In the genomic region with DNA sequence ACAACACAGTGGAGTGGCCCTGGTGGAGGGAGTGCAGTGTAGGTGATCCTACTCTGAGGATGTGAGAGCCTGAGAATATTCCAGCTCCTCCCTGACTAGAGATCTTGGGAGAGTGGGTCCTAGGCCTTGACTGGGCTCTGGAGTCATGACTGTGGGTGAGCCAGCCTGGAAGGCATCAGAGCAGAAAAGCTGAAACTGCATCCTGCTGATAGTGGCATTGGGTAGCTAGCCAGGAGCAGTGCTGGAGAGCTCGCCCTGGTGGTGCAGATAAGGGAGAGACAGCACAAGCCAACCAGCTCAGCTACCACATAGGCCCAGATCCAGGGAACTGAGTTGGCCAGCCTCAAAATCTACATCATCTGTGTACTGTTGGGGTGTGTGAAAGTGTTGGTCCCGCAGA, we compare ENCODE assay signal across 25 mouse cellular contexts. TPM values are rescaled to one million over a fixed set of nuclear protein-coding genes. Genes with fewer than 3 reads are reported as not detected.
A peak's percentile ranks its signal among the peaks of the same experiment; 100 is the strongest.
DNase-seq lines count a peak whose midpoint lies in the region; ATAC-seq lines count a peak whose summit lies in the region.
"Had no signal": no experiment of that assay in that cellular context is flagged by ENCODE, and none has a peak within 500 bp of the region (broad histone marks: within the 10 kb centered on the region; RNA-seq: fewer than 3 reads in every experiment).

No protein-coding gene starts in this region.

- intact Hi-C loops in heart, postnatal 25 days (cut with DNase I): loop anchor here (5.0 kb wide), 1 partner anchor 61 kb away; a partner anchor contains a TSS

- no peaks in the 10 kb centered on the region for H3K36me3 ChIP-seq in heart, embryonic 10.5 days
- H3K36me3 ChIP-seq in midbrain, embryonic 14.5 days (ENCODE audit: control insufficient read depth, insufficient read depth, low read length): no peaks in the 10 kb centered on the region
- H3K36me3 ChIP-seq in midbrain, embryonic 16.5 days (ENCODE audit: control insufficient read depth, insufficient read depth, low read length): no peaks in the 10 kb centered on the region
- no peaks in the 10 kb centered on the region for H3K36me3 ChIP-seq in embryonic facial prominence, embryonic 10.5 days (replicated peaks)
- H3K36me3 ChIP-seq: embryonic facial prominence, embryonic 15.5 days had no signal

- peak; percentile 15 to 32 for DNase-seq in heart, adult 18-20 months
- DNase-seq in heart, embryonic 10.5 days (ENCODE audit: low spot score): no peak
- DNase-seq in midbrain, embryonic 14.5 days: no peak
- DNase-seq in c-Kit-positive CD71-positive TER-119-positive erythroid progenitor cells, embryonic 14.5 days (ENCODE audit: low spot score): peak; percentile 2
- DNase-seq in heart, postnatal 25 days (ENCODE audit: low spot score): peak; percentile 1
- DNase-seq in ovary, postnatal 14 days (ENCODE audit: low spot score): no peak
- no peak for DNase-seq in embryonic facial prominence, embryonic 10.5 days (ENCODE audit: low spot score)
- DNase-seq: adrenal gland, adult 8-10 months; B cell, adult 2 months; kidney, adult 18-20 months; layer of hippocampus, postnatal 36 days; lung, adult 2 months; retina, postnatal 1 day; right cerebral cortex, postnatal 4 days had no signal

- H3K4me2 ChIP-seq in midbrain, embryonic 14.5 days (ENCODE audit: low read length): no peak overlapping the region
- no peak overlapping the region for H3K4me2 ChIP-seq in midbrain, embryonic 16.5 days (ENCODE audit: low read length)
- H3K4me2 ChIP-seq: embryonic facial prominence, embryonic 15.5 days had no signal

- peak; percentile 17; the same call in 1 of the 2 replicates for ATAC-seq in midbrain, embryonic 14.5 days (ENCODE audit: low FRiP score, low TSS enrichment)
- no peak for ATAC-seq in midbrain, embryonic 16.5 days

- H3K4me3 ChIP-seq in heart, embryonic 10.5 days: no peak overlapping the region
- no peak overlapping the region for H3K4me3 ChIP-seq in midbrain, embryonic 14.5 days (replicated peaks; ENCODE audit: low read depth, low read length)
- H3K4me3 ChIP-seq in midbrain, embryonic 16.5 days (ENCODE audit: low read depth, low read length): no peak overlapping the region
- H3K4me3 ChIP-seq in embryonic facial prominence, embryonic 10.5 days: no peak overlapping the region
- H3K4me3 ChIP-seq: embryonic facial prominence, embryonic 15.5 days; myocyte had no signal

- H3K9me3 ChIP-seq in heart, embryonic 10.5 days: no peaks in the 10 kb centered on the region
- H3K9me3 ChIP-seq in midbrain, embryonic 14.5 days (ENCODE audit: control insufficient read depth, low read length): no peaks in the 10 kb centered on the region
- H3K9me3 ChIP-seq in midbrain, embryonic 16.5 days (replicated peaks; ENCODE audit: control insufficient read depth, low read length, poor library complexity, severe bottlenecking): no peaks in the 10 kb centered on the region
- no peaks in the 10 kb centered on the region for H3K9me3 ChIP-seq in embryonic facial prominence, embryonic 10.5 days
- H3K9me3 ChIP-seq: embryonic facial prominence, embryonic 15.5 days had no signal

- H3K9ac ChIP-seq in midbrain, embryonic 14.5 days (replicated peaks; ENCODE audit: low read length): no peak overlapping the region
- no peak overlapping the region for H3K9ac ChIP-seq in midbrain, embryonic 16.5 days (ENCODE audit: low read depth, low read length)
- H3K9ac ChIP-seq: embryonic facial prominence, embryonic 15.5 days had no signal

- 61% methylated on average over 2 of the region's 2 CpGs for WGBS in heart, embryonic 10.5 days
- WGBS in midbrain, embryonic 14.5 days: 95% methylated on average over 2 of the region's 2 CpGs
- 79% methylated on average over 2 of the region's 2 CpGs for WGBS in midbrain, embryonic 16.5 days
- WGBS in embryonic facial prominence, embryonic 10.5 days: 83% methylated on average over 2 of the region's 2 CpGs

- no peak overlapping the region for H3K27ac ChIP-seq in heart, embryonic 10.5 days
- no peak overlapping the region for H3K27ac ChIP-seq in midbrain, embryonic 14.5 days (replicated peaks; ENCODE audit: low read depth, low read length)
- no peak overlapping the region for H3K27ac ChIP-seq in midbrain, embryonic 16.5 days (ENCODE audit: low read length)
- no peak overlapping the region for H3K27ac ChIP-seq in embryonic facial prominence, embryonic 10.5 days (replicated peaks)
- H3K27ac ChIP-seq: embryonic facial prominence, embryonic 15.5 days; kidney, postnatal 0 days; stomach, postnatal 0 days had no signal

- no peaks in the 10 kb centered on the region for H3K27me3 ChIP-seq in heart, embryonic 10.5 days (ENCODE audit: insufficient read depth, poor library complexity, severe bottlenecking)
- no peaks in the 10 kb centered on the region for H3K27me3 ChIP-seq in midbrain, embryonic 14.5 days (ENCODE audit: control insufficient read depth, insufficient read depth, low read length)
- H3K27me3 ChIP-seq in midbrain, embryonic 16.5 days (ENCODE audit: control insufficient read depth, insufficient read depth, low read depth, low read length): no peaks in the 10 kb centered on the region
- H3K27me3 ChIP-seq in embryonic facial prominence, embryonic 10.5 days (replicated peaks; ENCODE audit: low read depth, poor library complexity, severe bottlenecking): no peaks in the 10 kb centered on the region
- H3K27me3 ChIP-seq: embryonic facial prominence, embryonic 15.5 days had no signal

- peaks cover 15% of the 10 kb centered on the region; the same call in 1 of the 2 replicates for H3K4me1 ChIP-seq in heart, embryonic 10.5 days
- no peaks in the 10 kb centered on the region for H3K4me1 ChIP-seq in midbrain, embryonic 14.5 days (ENCODE audit: control insufficient read depth, insufficient read depth, low read length)
- no peaks in the 10 kb centered on the region for H3K4me1 ChIP-seq in midbrain, embryonic 16.5 days (ENCODE audit: control insufficient read depth, insufficient read depth, low read length)
- H3K4me1 ChIP-seq in embryonic facial prominence, embryonic 10.5 days: no peaks in the 10 kb centered on the region
- H3K4me1 ChIP-seq: embryonic facial prominence, embryonic 15.5 days had no signal

RNA-seq across cellular contexts. Expression of a gene that starts 58.8 kb away (rescaled TPM):
- total RNA-seq in heart, adult 18-20 months (2021): under 1 TPM; 0.79 to 0.80 TPM
- 1.3 and 2.7 TPM in 2 replicates for polyA plus RNA-seq in heart, embryonic 10.5 days (2016; fragmentation: Nextera tagmentation; extraction: Ambion mirVana)
- 5.2 and 5.7 TPM in 2 replicates for polyA plus RNA-seq in midbrain, embryonic 14.5 days (2014; fragmentation: Nextera tagmentation; extraction: Ambion mirVana)
- 12.3 and 12.6 TPM in 2 replicates for polyA plus RNA-seq in midbrain, embryonic 16.5 days (2015; fragmentation: Nextera tagmentation; extraction: Ambion mirVana)
- total RNA-seq in heart, postnatal 25 days (2021): 1 to 10 TPM; 2.5 to 3.2 TPM
- 0.05 TPM in 1 of 2 replicates, not detected in the other for polyA plus RNA-seq in embryonic facial prominence, embryonic 10.5 days (2016; fragmentation: Nextera tagmentation; extraction: Ambion mirVana)
- total RNA-seq: gastrocnemius, adult 18-20 months; hematopoietic stem cell, adult 5-6 weeks; liver, adult 2 months; neutrophil, adult 5-6 weeks had no signal
- polyA plus RNA-seq: liver, adult 2 months; lung, adult 2 months; thymus, postnatal 0 days; urinary bladder, adult 2 months had no signal

Comparison
In these comparisons a context has a peak if more than half of its experiments do, and no peak if none do; other contexts are left out.
1. DNase-seq: peak in heart, adult 18-20 months (2 of 2), c-Kit-positive CD71-positive TER-119-positive erythroid progenitor cells, embryonic 14.5 days (single experiment) and heart, postnatal 25 days (single experiment); none in heart, embryonic 10.5 days (single experiment), midbrain, embryonic 14.5 days (single experiment), ovary, postnatal 14 days (single experiment) and embryonic facial prominence, embryonic 10.5 days (single experiment).